Mouse (Mus musculus) olfactory bulb, adult 2 months (tissue): ENCODE measurements around the gene Pdia2.

Source experiments
- CTCF ChIP-seq: fragments of 200-500 bp; IDR thresholded peaks from 2 replicates; pipeline ENCODE4 v1.5.1; 2012; ENCODE audit warnings: low read depth, mild to moderate bottlenecking, low read length, moderate library complexity; ENCODE audit not compliant: insufficient read depth
- POLR2A ChIP-seq: fragments of 200-500 bp; IDR thresholded peaks from 2 replicates; pipeline ENCODE4 v1.6.1; 2012; ENCODE audit warnings: mild to moderate bottlenecking, low read depth, low read length, moderate library complexity; ENCODE audit not compliant: insufficient read depth

DNA sequence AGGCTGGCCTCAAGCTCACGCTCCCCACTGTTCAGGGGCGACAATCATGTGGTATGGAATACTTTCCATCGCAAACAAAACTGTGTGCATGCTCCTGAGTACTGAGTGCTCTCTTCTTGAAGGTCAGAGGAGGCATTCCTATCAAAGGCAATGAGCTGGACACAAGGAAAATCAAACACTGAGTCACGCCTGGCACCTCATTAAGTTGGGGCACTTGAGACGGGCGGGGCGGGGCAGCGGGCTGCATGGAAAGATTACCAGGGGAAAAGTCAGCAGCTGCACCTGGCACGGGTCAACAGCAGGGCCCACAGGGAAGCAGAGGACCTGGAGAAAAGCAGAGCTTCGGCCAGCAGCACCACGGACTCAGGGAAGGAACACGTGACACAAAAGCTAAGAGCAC, 26.3 kb upstream of the Pdia2 start:
- no peak for TF ChIP-seq POLR2A
- TF ChIP-seq CTCF, result no peak
